Mouse (Mus musculus): Measurements from ENCODE around the gene Rimbp2.
"Not testable (repeated sequence)": the region's sequence is repeated elsewhere in the genome, so short reads cannot be mapped to it uniquely, and the experiment has no call there.

Rimbp2 gene

DNA sequence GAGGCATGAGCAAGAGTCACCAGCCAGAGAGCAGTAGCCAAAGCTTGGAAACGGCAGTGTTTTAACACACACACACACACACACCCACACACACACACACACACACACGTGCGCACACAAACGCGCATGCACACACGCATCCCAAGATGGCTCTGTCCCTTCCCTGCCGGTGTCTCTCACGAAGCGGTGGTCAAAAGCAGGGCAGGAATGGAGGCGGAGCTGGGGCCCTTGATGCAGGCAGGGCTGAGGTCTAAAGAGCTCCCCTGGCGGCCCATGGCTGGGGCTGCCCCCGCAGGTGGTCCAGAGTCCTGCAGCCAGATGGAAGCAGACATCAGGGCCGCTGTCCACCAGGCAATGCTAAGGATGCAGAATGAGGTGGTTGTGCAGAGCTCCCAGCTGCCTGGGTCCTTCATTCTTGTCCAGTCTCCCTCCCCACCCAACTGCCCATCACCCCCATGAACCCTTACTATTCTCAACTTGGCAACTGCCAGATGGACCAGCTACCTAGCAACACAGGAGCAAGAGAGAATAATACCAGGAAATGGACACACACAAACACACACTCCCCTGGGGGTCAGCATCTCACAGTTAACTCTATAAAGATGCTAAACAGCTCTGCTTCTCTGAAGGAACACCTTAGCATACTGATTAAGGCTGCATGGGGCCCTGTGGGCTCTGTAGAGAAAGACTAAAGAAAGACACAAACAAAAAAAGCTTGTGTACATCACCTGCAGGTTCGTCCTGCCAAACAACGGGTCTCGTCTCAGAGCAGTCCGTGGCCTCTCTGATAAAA is at the start of gene Rimbp2:
Rimbp2 (minus strand) TSS at position 209 of the 793 bp plus-strand sequence.
- peak; percentile 64 to 80 for DNase-seq (ENCODE audit: low spot score in 2 of 2)

DNA sequence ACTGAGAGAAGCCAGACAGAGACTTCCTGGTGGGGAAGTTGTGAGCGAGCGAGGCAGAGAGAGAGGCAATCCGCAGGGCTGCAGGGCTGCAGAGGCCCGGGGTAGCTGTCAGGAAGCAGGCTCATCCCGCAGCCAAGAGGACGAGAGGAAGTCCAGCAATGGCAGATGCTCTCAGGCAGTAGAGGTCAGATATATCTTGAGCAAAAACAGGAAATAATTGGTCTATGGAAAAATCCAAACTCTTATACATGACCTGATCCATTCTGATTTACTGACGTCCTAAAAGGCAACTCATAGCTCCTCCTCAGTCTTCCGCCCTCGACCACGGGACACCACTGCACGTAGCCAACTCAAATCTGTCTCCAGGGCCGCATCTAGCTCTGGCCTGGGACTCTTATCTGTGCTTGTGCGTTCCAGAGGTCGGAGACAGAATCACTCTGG is 49.3 kb upstream of the Rimbp2 start:
- DNase-seq (ENCODE audit: low spot score in 2 of 2) = no peak

DNA sequence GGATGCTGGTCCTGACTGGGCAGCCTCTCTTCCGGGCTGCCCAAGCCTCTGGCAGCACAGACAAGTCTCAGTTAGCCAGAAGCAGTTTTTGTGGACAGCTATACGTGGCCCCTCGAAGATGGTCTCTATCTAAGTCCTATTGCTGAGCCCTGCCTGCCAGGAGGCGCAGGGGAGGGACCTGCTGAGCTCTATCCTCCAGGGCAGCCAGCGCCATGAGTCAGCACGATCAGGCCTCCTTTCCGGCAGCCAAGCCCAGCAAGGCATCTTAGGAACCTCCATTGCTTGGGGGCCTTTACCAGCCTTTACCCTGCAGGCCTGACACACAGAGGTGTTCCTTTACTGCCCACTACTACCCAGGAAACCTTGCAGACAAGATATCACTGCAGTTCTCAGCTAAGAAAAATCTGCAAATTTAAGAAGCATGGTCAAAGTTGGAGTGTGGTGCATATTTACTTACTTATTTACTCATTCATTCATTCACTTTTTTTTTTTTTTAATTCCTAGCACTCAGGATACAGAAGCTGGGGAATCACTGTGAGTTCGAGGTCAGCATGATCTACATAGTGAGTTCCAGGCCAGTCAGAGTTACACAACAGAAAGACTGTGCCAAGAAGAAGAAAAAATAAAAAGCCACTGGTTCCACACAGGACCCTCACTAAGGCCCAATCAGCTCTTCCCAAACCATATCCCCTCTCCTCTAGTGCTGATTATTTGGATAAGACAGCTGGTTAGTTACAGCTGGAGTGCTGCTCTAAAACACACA is 47.6 kb upstream of the Rimbp2 start:
- DNase-seq (ENCODE audit: low spot score in 2 of 2) = no peak

DNA sequence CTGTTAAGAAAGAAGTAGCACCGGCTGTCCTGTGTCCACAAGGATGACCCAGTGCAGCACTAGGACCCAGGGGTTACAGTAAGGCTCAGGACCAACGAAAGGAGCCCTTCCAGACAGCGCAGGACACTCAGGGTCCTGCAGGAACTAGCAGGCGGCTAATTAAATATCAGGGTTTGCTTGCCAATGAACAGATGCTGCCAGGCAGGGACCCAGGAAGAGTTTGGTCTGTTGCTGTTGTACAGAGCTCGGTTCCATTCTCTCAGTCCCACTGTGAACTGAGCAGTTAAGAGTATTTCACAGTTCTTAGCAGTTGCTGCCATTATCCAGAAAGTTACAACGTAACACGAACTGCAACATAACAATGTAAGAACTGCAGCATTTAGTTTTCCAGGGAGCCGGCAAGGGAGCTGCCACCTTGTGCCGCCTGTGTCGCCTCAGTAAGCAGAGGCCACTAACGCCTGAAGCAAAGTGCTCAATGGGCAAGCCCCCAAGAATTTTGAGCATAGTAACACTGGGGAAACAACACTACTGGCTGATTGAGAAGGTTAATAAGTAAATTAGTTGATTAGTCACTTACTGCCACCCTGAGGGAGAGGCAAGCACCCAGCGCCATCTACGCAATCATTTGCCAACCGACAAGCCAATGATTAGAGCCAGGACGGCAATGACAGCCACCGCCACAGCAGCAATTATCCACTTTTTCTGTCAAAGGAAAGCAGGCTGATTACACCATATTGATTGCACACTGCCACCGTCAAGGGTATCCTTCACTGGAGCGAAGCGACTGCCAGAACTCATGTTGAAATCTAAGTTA is 34.1 kb upstream of the Rimbp2 start:
- DNase-seq (ENCODE audit: low spot score in 2 of 2) = no peak

GRCm38 (mm10) chr5:128985946-128986345 is 32.7 kb upstream of the Rimbp2 start:
- no peak for DNase-seq (ENCODE audit: low spot score in 2 of 2)

DNA sequence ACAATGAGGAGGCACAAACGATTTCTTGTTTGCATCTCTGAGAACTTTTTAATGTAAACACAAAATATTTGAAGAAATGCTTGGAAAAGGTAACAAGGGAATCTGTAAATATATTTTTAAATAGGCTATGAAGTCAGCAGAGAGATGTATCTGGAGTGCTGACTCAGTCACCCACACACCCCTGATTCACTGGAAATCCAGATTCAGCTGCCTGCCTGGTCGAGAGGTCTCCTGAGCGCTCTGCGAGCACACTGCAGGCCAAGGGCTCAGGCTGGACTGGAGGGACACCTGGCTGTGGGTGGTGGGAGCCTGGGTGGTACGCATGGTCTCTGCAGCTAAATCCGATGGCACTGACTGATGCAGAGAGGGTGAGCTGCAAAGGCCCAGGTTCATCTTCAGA is 31.2 kb upstream of the Rimbp2 start:
- DNase-seq (ENCODE audit: low spot score in 2 of 2) = no peak

DNA sequence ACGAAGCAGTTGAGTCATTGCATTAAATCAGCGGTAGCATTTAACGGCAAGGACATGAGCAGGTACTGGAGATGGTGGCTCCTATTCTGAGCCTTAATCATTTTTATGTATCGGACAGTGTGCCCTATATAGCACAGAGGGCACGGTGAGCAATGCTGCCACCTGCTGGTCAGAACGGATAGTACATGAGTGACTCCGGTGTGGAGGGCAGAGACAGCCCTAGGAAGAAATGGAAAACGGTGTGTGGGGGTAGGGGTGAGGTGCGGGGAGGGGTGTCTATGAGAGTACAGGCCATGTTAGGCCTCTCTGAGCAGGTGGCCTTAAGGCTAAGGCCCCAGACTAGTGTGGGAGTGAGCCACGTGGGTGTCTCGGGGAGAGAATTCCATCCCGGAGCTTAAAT is 28.3 kb upstream of the Rimbp2 start:
- DNase-seq (ENCODE audit: low spot score in 2 of 2) = peak; percentile 61 to 64

- no peak for DNase-seq (ENCODE audit: low spot score in 2 of 2)
Observed at GRCm38 (mm10) chr5:128980857-128981256, 27.6 kb upstream of the Rimbp2 start.

- DNase-seq (ENCODE audit: low spot score in 2 of 2) = no peak
Observed at GRCm38 (mm10) chr5:128978957-128979356, 25.7 kb upstream of the Rimbp2 start.

DNA sequence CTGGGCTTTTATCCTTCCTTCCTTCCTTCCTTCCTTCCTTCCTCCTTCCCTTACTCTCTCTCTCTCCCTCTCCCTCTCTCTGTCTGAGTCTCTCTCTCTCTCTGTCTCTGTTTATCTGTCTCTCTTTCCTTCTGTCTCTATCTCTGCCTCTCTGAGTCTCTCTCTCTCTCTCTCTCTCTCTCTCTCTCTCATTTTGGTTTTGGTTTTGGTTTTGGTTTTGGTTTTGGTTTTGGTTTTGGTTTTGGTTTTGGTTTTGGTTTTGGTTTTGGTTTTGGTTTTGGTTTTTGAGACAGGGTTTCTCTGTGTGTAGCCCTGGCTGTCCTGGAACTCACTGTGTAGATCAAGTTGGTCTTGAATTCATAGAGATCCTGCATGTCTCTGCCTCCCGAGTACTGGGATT is 24.2 kb upstream of the Rimbp2 start:
- not testable (repeated sequence) for DNase-seq (ENCODE audit: low spot score in 2 of 2)

DNA sequence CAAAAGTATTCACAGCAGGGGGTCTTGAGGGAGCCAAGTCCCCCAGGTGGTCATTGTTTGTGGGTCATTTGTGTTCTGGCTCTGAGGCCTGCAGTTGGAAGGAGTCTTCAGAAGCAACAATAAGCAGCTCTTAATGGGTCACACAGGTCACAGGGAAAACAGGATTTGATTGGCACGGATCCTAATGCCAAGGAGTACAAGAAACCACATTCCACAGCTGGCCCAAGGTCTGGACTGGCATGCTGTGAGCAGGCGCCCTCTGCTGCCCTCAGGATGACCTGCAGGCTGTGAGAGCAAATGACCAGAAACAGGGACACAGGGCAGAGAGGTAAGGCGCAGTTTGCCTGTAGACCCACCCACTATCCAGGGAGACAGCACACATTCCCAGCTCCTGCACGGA is 23.0 kb upstream of the Rimbp2 start:
- DNase-seq (ENCODE audit: low spot score in 2 of 2) = no peak

GRCm38 (mm10) chr5:128971298-128971697 is 18.0 kb upstream of the Rimbp2 start:
- peak; percentile 83 to 86 for DNase-seq (ENCODE audit: low spot score in 2 of 2)

GRCm38 (mm10) chr5:128970878-128971277 is 17.6 kb upstream of the Rimbp2 start:
- DNase-seq (ENCODE audit: low spot score in 2 of 2) = no peak

DNA sequence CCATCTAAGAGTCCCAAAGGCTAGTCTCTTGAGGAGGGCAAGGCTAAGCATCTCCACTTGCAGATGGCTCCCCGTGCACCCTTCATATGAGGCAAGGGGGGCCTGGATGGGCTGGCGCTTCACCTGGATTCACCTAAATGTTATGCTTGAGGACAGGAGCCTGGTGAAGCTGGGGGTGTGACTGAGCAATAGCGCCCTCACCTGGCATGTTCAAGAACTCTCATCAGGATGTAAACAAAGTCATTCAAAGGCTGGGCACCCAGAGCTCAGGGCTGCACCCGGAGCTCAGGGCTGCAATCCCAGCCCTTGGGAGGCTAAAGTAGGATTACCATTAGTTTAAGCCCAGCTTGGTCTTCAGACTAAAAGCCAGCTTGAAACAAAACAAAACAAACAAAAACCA is 11.1 kb upstream of the Rimbp2 start:
- DNase-seq (ENCODE audit: low spot score in 2 of 2) = no peak

GRCm38 (mm10) chr5:128958916-128959315 is 5.6 kb upstream of the Rimbp2 start:
- no peak for DNase-seq (ENCODE audit: low spot score in 2 of 2)

GRCm38 (mm10) chr5:128954371-128954770 is 1.1 kb upstream of the Rimbp2 start:
- peak in 1 of 2 experiments; percentile 49 for DNase-seq (ENCODE audit: low spot score in 2 of 2)

DNA sequence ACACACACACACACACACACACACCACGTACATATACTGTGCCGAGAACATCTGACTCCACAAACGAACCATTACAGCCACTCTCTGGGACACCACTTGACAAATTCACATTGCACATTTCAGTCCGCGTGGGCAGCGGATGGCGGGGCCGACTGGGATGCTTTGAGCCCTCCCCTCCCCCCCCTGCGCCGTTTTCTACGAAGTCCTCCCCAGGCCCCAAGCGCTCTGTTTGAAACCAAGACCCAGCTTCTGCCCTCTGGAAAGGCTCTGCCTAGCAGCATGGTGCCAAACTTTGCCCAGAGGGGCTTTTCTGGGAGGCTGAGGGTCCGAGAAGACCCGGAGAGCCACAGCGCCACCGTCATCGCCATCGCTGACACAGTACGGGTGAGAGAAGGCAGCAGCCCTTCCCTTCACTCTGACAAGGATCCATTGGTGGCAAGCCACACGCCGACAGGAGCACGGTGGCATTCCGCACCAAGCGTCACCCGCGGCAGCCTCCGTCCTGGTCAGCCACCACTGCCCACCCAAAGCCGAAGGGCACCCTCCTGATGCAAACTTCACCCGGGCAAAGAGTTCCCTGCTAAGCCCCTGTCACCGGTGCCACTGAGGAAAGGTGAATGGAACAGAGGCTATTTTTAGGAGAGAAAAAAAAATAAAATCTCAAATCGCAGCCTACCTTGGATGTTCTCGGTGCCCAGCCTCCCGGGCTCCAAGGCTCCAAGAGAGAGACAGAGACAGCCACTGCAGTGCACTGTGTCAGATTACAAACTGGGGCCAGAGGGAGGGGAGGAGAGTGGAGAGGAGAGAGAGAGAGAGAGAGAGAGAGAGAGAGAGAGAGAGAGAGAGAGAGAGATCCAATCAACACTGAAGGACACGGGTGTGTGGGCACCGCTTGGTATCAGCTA is 743 bp downstream of the Rimbp2 start:
- DNase-seq (ENCODE audit: low spot score in 2 of 2) = peak; percentile 63 to 65

DNA sequence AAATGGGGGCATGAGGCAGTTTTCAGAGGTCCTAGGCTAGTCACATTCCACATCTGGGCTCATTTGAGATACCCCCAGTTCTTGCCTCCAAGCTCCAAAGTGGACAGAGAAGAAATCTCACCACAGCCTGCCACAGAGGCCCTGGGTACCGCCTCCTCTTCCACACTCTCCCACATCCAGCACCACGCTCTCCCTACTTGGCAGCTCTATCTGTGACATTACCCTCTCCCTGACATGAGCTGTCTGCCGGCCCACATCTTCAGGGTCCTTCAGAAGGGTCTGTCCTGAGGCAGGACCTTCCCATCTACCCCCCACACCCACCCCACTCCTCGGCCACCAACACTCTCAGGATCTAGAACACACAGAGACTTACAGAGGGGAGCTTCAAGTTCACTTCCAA is 1.8 kb downstream of the Rimbp2 start:
- no peak for DNase-seq (ENCODE audit: low spot score in 2 of 2)

DNA sequence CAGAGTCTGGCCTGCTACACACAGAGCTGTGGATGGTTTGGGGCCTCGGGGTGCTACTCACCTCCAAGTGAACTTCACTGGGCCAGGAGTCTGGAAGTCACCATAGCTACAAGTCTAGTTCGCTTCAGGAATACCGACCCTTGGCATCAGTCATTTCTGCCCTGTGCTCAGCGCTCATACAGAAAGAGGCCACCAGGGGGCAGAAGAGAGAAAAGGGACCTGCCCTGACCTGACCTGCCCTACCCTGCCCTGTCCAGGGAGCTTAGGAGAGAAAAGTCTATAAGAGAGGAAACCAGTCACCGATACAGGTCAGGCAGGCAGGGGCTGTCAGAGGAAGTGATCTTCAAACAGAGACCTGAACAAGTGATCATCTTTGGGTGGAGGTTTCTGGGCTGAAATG is 6.2 kb downstream of the Rimbp2 start:
- no peak for DNase-seq (ENCODE audit: low spot score in 2 of 2)

DNA sequence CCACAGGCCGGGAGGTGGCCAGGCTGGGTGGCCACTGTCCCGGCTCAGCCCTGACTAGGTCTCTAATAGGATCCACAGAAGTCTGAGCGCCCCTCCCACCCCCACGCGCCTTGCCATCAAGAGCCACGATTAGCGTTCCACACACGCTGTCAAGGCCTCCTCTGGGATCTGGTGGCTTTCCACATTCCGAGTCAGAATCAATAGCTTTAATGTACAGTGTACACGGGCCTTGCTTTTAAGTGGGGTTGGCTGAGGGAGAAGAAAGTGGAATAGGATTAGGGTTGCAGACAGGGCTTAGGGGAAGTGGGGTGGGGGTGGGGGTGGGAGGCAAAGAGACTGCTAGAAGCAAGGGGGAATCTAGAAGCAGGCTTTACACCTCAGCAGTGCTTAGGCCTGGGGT is 12.8 kb downstream of the Rimbp2 start:
- no peak for DNase-seq (ENCODE audit: low spot score in 2 of 2)

DNA sequence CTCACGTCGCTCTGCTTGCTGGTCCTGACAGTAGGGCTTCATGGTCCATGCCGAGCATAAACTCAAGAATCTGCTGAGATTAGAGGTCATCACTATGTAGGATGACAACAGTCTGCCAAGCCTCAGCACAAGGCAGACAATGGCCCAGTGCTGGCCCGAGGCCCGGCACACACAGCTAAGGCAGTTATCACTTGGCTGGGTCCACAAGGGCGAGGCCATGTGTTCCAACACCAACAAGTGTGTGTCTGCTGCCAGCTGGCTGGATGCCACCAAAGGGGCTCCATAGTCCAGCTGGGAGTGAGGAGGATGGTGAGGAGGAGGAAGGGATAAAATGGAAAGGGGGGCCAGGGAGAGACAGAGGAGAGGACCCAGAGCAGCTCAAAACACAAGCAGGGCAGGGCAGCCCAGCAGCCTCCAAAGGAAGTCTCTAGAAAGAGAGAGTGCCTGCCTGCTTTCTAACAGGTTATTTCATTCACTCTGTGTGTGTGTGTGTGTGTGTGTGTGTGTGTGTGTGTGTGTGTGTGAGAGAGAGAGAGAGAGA is 17.9 kb downstream of the Rimbp2 start:
- no peak for DNase-seq (ENCODE audit: low spot score in 2 of 2)

Measured in frontal cortex, postnatal 36 days (tissue).